Mouse (Mus musculus) kidney, postnatal 4 days (tissue): ENCODE measurements at regions not wholly inside any gene's neighbourhood (a gene's known extent, or its start where the extent isn't known, plus 50 kb on each side); places are given as distances from the start of the nearest gene placed in this dataset.

Source experiments
- DNase-seq, 2 experiments: peaks; one replicate each; pipeline ENCODE4 v3.0.0; 2021; ENCODE audit warnings: mixed read lengths in 2 of 2

DNA sequence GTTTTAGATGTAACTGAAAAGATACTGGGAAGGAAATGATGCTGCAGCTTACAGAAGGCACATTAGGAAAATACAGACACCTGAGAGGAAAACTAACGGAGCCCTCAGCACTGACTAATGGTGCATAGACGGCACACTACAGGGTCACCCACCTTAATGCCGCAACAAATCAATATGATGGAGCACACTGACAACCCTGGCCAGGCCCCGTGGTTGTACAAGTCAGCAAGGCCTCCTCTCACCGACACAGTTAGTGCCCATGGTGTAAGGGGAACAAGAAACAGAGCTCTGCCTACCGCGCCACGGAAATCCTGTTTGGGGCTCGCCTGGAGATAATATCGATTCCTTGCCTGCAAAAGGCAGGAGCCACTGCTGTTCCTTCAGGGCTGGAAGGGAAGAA is 273.9 kb downstream of the Prim2 start:
- DNase-seq, result peak in 1 of 2 experiments; percentile 4

DNA sequence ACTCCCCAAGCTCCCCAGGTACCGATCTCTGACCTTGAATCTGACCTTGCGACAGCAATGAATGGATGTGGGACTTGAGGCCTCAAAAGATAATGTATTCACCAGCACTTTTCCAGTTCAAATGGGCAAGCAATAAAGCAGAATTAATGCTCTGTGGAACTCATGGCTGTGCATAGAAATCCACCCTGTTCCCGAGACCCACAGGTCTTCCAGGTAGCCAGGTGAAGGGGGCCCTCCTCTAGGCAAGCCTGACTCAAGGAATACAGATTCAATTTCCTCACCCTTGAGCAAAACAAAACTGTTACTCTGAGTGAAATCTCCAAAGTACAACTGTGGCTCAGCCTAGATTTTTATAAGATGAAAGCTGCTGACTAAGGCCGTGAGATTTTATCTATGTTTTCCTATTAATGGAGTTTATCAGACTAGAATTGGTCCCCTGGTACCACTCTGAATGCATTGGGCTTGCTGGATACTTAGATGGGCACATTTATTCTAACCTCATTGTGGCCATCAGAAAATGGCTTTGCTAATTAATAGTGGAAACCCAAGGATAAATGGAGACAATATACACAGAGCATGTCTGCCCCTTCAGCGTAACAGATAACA is 274.5 kb downstream of the Prim2 start:
- DNase-seq, result peak in 1 of 2 experiments; percentile 14

DNA sequence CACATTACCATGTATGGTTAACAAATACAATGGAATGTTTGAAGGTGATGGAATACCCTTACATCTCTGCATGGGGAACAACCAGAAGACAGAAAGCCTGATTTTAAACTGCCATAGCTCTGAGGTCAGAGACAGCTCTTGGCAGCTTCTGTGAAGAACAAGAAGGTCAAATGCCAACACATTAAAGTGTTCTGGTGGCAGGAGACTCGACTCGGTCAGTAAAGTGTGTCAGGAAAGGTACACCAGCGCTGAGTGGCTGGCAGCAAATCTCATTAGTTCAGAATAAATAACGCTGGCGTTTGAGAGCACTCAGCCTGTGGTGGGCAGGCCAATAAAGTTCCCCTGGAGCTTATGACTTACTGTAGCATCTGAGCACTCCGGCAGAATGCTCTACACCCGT is 298.8 kb downstream of the Prim2 start:
- DNase-seq, result no peak

DNA sequence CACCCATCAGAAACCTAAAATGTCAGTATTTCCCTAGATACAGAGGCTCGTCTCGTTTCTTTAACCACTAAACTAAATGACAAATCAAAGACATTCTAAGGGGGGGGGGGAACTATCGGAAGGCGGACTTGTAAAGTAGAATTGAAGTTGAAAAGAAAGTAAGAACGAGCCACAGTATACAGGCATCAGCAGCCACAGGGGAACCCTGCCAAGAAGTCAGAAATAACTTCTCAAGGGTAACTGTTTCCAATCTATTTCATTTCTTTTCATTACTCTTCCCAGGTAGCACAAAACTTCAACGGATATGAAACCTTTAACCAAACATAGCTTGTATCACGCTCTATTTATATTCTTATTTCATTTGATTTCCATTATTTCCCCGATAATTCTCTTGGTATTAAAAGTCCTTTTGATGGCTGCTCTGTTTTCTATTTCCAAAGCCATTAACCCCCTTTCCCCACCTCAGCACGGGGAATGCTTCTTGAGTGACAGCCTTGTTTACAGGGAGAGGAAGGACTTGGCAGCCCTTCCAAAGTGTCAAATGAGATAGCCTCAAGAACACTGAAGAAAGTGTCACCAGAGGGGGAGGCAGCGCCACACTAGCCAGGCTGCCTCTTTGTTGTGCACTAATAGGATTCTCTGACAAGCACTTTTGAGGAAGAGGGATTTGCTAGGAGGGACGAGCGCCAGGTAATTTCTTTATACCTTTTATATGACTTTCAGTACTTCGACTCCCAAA is 306.7 kb downstream of the Prim2 start:
- no peak for DNase-seq

DNA sequence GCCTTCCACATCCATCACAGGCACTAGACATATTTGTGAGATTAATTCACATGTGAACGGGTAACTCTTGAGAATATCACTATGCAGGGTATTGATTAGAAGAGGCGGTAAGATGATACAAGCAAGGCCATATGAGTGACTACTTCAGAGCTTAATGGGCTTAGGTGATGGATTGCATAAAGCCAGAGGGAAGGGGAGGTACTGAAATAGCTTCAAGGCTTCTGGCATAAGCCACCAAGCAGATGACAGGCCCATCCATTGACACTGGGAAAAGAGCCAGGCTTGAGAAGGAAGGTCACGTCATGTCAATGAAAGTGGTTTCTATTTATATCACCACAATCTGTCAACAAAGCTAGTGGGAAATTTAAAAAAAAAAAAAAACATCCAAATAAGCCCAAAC is 335.5 kb downstream of the Prim2 start:
- DNase-seq, result peak; percentile 5
